Mouse (Mus musculus): ENCODE data around the gene Nhlh1.

- TF ChIP-seq GATA1 (IDR thresholded peaks at IDR 0.05; ENCODE audit: borderline replicate concordance, low read length) (no peak), FLI1 (IDR thresholded peaks at IDR 0.05; ENCODE audit: low read length) (no peak)
These were observed 31.0 kb downstream of the Nhlh1 start for GRCm38 (mm10) chr1:172026201-172026901.

Data from megakaryocyte, embryonic 14.5 days (primary cell).